Mouse (Mus musculus) hindbrain, postnatal 0 days (tissue): ENCODE measurements around the gene Terf2. TPM values are rescaled to one million over a fixed set of nuclear protein-coding genes. Genes with fewer than 3 reads are reported as not detected.
A peak's percentile ranks its signal among the peaks of the same experiment; 100 is the strongest.

Experiments
- ATAC-seq: fragments of 200-750 bp; cut with Nextera tagmentation; 2 replicates; pipeline ENCODE4 v1.8.0; 2017; ENCODE audit warnings: mild to moderate bottlenecking, moderate TSS enrichment, moderate library complexity
- DNase-seq: peaks from one replicate; pipeline ENCODE4 v3.0.0-alpha.2; 2015; ENCODE audit warnings: low spot score
- H3K27ac ChIP-seq: fragments of 300-500 bp; sonication (generic); 2 replicates; pipeline ENCODE4 v1.5.1; 2014; ENCODE audit warnings: mild to moderate bottlenecking
- H3K27me3 ChIP-seq: fragments of 300-500 bp; sonication (generic); 2 replicates; pipeline ENCODE4 v1.6.1; 2014; ENCODE audit warnings: low read length, mixed read lengths; ENCODE audit not compliant: insufficient read depth
- H3K36me3 ChIP-seq: fragments of 300-500 bp; sonication (generic); 2 replicates; pipeline ENCODE4 v1.6.1; 2014; ENCODE audit warnings: low read length, mixed read lengths; ENCODE audit not compliant: insufficient read depth
- H3K4me1 ChIP-seq: fragments of 300-500 bp; sonication (generic); 2 replicates; pipeline ENCODE4 v1.6.1; 2014; ENCODE audit warnings: antibody characterized with exemption, low read length, mixed read lengths; ENCODE audit not compliant: insufficient read depth
- H3K4me2 ChIP-seq: fragments of 300-500 bp; sonication (generic); 2 replicates; pipeline ENCODE4 v1.6.1; 2014; ENCODE audit warnings: low read depth, mild to moderate bottlenecking, low read length, moderate library complexity, mixed read lengths
- H3K4me3 ChIP-seq: fragments of 300-500 bp; sonication (generic); 2 replicates; pipeline ENCODE4 v1.5.1; 2014; ENCODE audit warnings: low read length
- H3K9ac ChIP-seq: fragments of 300-500 bp; sonication (generic); replicated peaks from 2 replicates; pipeline ENCODE4 v1.6.1; 2014; ENCODE audit warnings: mild to moderate bottlenecking, low read length, moderate library complexity, mixed read lengths
- H3K9me3 ChIP-seq: fragments of 300-500 bp; sonication (generic); 2 replicates; pipeline ENCODE4 v1.6.1; 2016; ENCODE audit warnings: low read length, mixed read lengths
- CTCF ChIP-seq: IDR thresholded peaks from 2 replicates; pipeline ENCODE4 v1.5.1; 2016; ENCODE audit warnings: antibody characterized with exemption, control low read depth, low read depth
- WGBS: fragments of 180-500 bp; shearing (Covaris S2); extraction: QIAGEN DNeasy Blood & Tissue Kit; methylation state at CpG from one replicate; pipeline ENCODE4 v1.1.7; 2014; 5-methylcytosine and 5-hydroxymethylcytosine counted together
- polyA plus RNA-seq: library from polyadenylated mRNA; unstranded; fragments of >200 nt; fragmentation: Nextera tagmentation; extraction: Ambion mirVana; gene quantifications from 2 replicates; pipeline ENCODE4 v1.2.1, GENCODE M21; 2015
- total RNA-seq: library from RNA; depleted of rRNA; stranded (reverse); fragments of >200 nt; gene quantifications from 2 replicates; pipeline ENCODE4 v1.2.3, GENCODE M21; 2014; rRNA removed

The Terf2 gene
- total RNA-seq (15.5 TPM in 2 replicates), polyA plus RNA-seq (22.9 and 23.2 TPM in 2 replicates)

- WGBS, result 3% methylated on average over 39 of the region's 39 CpGs
- ATAC-seq, result peak; percentile 97
- no peaks in the 10 kb centered on the region; the same call in 1 of the 2 replicates for H3K36me3 ChIP-seq
- peak within 1 kb of the TSS; percentile 93 for H3K27ac ChIP-seq
- TF ChIP-seq CTCF, result no peak
- H3K27me3 ChIP-seq, result no peaks in the 10 kb centered on the region
- H3K4me3 ChIP-seq, result peak within 1 kb of the TSS; percentile 77
- peak within 1 kb of the TSS; percentile 66 for H3K4me2 ChIP-seq
- H3K4me1 ChIP-seq, result peaks cover 3% of the 10 kb centered on the region; the same call in 1 of the 2 replicates
- DNase-seq, result peak; percentile 97
- H3K9me3 ChIP-seq, result no peaks in the 10 kb centered on the region
- peak within 1 kb of the TSS; percentile 75 for H3K9ac ChIP-seq
Observed at GRCm38 (mm10) chr8:107096366-107097036, at the start of gene Terf2. Gene Terf2, minus strand, starts transcription at chr8:107096547.

GRCm38 (mm10) chr8:107143501-107143900 lies 47.2 kb upstream of the Terf2 start:
- no peaks in the 10 kb centered on the region for H3K36me3 ChIP-seq
- ATAC-seq (no peak), DNase-seq (no peak)
- H3K27me3 ChIP-seq, result no peaks in the 10 kb centered on the region
- no peak overlapping the region for H3K4me2 ChIP-seq
- H3K4me3 ChIP-seq, result no peak overlapping the region
- no peak overlapping the region for H3K27ac ChIP-seq
- no peaks in the 10 kb centered on the region for H3K4me1 ChIP-seq
- H3K9ac ChIP-seq, result no peak overlapping the region
- TF ChIP-seq CTCF, result no peak
- no peaks in the 10 kb centered on the region for H3K9me3 ChIP-seq
- 38% methylated on average over 4 of the region's 4 CpGs for WGBS

GRCm38 (mm10) chr8:107142539-107142938 lies 46.2 kb upstream of the Terf2 start:
- TF ChIP-seq CTCF, result no peak
- WGBS, result 85% methylated on average over 4 of the region's 4 CpGs
- no peak overlapping the region for H3K27ac ChIP-seq

GRCm38 (mm10) chr8:107139704-107140470 lies 43.5 kb upstream of the Terf2 start:
- H3K4me2 ChIP-seq, result no peak overlapping the region
- DNase-seq, result no peak
- TF ChIP-seq CTCF, result no peak
- 44% methylated on average over 13 of the region's 13 CpGs for WGBS
- H3K36me3 ChIP-seq, result no peaks in the 10 kb centered on the region
- H3K27me3 ChIP-seq, result no peaks in the 10 kb centered on the region
- no peak overlapping the region for H3K27ac ChIP-seq
- H3K9me3 ChIP-seq, result no peaks in the 10 kb centered on the region
- no peak overlapping the region for H3K9ac ChIP-seq
- ATAC-seq, result no peak
- no peaks in the 10 kb centered on the region for H3K4me1 ChIP-seq
- H3K4me3 ChIP-seq, result no peak overlapping the region

More at GRCm38 (mm10) chr8:107142539-107142938, 46.2 kb upstream of the Terf2 start:
- Histone ChIP-seq H3K9me3 (no peaks in the 10 kb centered on the region), H3K36me3 (no peaks in the 10 kb centered on the region), H3K27me3 (no peaks in the 10 kb centered on the region), H3K4me1 (no peaks in the 10 kb centered on the region), H3K4me2 (no peak overlapping the region), H3K4me3 (no peak overlapping the region), H3K9ac (no peak overlapping the region)
- ATAC-seq (no peak), DNase-seq (no peak)

- no peak for ATAC-seq
- no peak for DNase-seq
Observed at GRCm38 (mm10) chr8:107138338-107138737, 42.0 kb upstream of the Terf2 start.

GRCm38 (mm10) chr8:107137591-107137990 lies 41.2 kb upstream of the Terf2 start:
- Histone ChIP-seq H3K27me3 (no peaks in the 10 kb centered on the region), H3K4me1 (no peaks in the 10 kb centered on the region), H3K4me3 (no peak overlapping the region), H3K9ac (no peak overlapping the region), H3K9me3 (no peaks in the 10 kb centered on the region), H3K4me2 (no peak overlapping the region), H3K27ac (no peak overlapping the region), H3K36me3 (no peaks in the 10 kb centered on the region)
- TF ChIP-seq CTCF, result no peak
- ATAC-seq (no peak), DNase-seq (no peak)
- WGBS, result 74% methylated on average over 6 of the region's 6 CpGs

More at GRCm38 (mm10) chr8:107138338-107138737, 42.0 kb upstream of the Terf2 start:
- H3K4me3 ChIP-seq, result no peak overlapping the region
- H3K4me2 ChIP-seq, result no peak overlapping the region
- H3K36me3 ChIP-seq, result no peaks in the 10 kb centered on the region
- no peaks in the 10 kb centered on the region for H3K4me1 ChIP-seq
- no peak for TF ChIP-seq CTCF
- 93% methylated on average over 5 of the region's 5 CpGs for WGBS
- H3K27ac ChIP-seq, result no peak overlapping the region
- H3K27me3 ChIP-seq, result no peaks in the 10 kb centered on the region
- no peaks in the 10 kb centered on the region for H3K9me3 ChIP-seq
- H3K9ac ChIP-seq, result no peak overlapping the region
